Comparison of ENCODE assay signal across 15 mouse cellular contexts in genomic region chr9:118326656-118327055, GRCm38 (mm10).
"Had no signal": no experiment of that assay in that cellular context is flagged by ENCODE, and none has a peak within 500 bp of the region (broad histone marks: within the 10 kb centered on the region; RNA-seq: fewer than 3 reads in every experiment).

No protein-coding gene starts in this region.

- H3K27ac ChIP-seq: kidney, embryonic 15.5 days; left cerebral cortex, adult 2 months; limb, embryonic 10.5 days; liver, embryonic 15.5 days; neural tube, embryonic 13.5 days; stomach, postnatal 0 days had no signal

- H3K4me1 ChIP-seq: kidney, embryonic 15.5 days; liver, embryonic 15.5 days; neural tube, embryonic 13.5 days had no signal

- ATAC-seq: midbrain, embryonic 16.5 days had no signal

- H3K4me3 ChIP-seq: kidney, embryonic 15.5 days; left cerebral cortex, adult 2 months; limb, embryonic 10.5 days; liver, embryonic 15.5 days; neural tube, embryonic 13.5 days had no signal

- H3K36me3 ChIP-seq: kidney, embryonic 15.5 days; limb, embryonic 10.5 days; liver, embryonic 15.5 days; neural tube, embryonic 13.5 days had no signal

- H3K27me3 ChIP-seq: kidney, embryonic 15.5 days; liver, embryonic 15.5 days; neural tube, embryonic 13.5 days had no signal

- H3K9ac ChIP-seq: kidney, embryonic 15.5 days; liver, embryonic 15.5 days; neural tube, embryonic 13.5 days had no signal

- DNase-seq: kidney, postnatal 14 days; lung, adult 2 months; lung, postnatal 10 days; lung, postnatal 4 days; right cerebral cortex, postnatal 14 days; thymus, postnatal 4 days had no signal

- H3K9me3 ChIP-seq: kidney, embryonic 15.5 days; limb, embryonic 10.5 days; liver, embryonic 15.5 days; neural tube, embryonic 13.5 days had no signal

- H3K4me2 ChIP-seq: kidney, embryonic 15.5 days; liver, embryonic 11.5 days; liver, embryonic 15.5 days; midbrain, embryonic 11.5 days; neural tube, embryonic 13.5 days had no signal
